In genomic region chr13:98183157-98183878, GRCm38 (mm10) we compare ENCODE assay signal across 14 mouse cellular contexts. TPM values are rescaled to one million over a fixed set of nuclear protein-coding genes. Genes with fewer than 3 reads are reported as not detected.
DNase-seq lines count a peak whose midpoint lies in the region; ATAC-seq and TF ChIP-seq lines count a peak whose summit lies in the region.
"Had no signal": no experiment of that assay in that cellular context is flagged by ENCODE, and none has a peak within 500 bp of the region (broad histone marks: within the 10 kb centered on the region; RNA-seq: fewer than 3 reads in every experiment).

No protein-coding gene starts in this region.

- no peak overlapping the region for H3K9ac ChIP-seq in lung, postnatal 0 days (replicated peaks; ENCODE audit: low read depth)
- H3K9ac ChIP-seq in forebrain, embryonic 14.5 days (ENCODE audit: low read length), result no peak overlapping the region
- H3K9ac ChIP-seq: midbrain, embryonic 15.5 days; neural tube, embryonic 12.5 days had no signal

- TF ChIP-seq EP300 in lung, postnatal 0 days (IDR thresholded peaks at IDR 0.05), result no peak

- H3K27ac ChIP-seq in lung, postnatal 0 days (ENCODE audit: low read length), result peak overlapping the region; percentile 71
- no peak overlapping the region for H3K27ac ChIP-seq in forebrain, embryonic 14.5 days (ENCODE audit: low read depth, low read length)
- no peak overlapping the region for H3K27ac ChIP-seq in left cerebral cortex, adult 2 months
- H3K27ac ChIP-seq: heart, embryonic 10.5 days; macrophage; midbrain, embryonic 15.5 days; neural tube, embryonic 12.5 days had no signal

- no peak overlapping the region; the same call in 1 of the 2 replicates for H3K4me2 ChIP-seq in lung, postnatal 0 days (replicated peaks; ENCODE audit: low read depth, low read length)
- no peak overlapping the region for H3K4me2 ChIP-seq in forebrain, embryonic 14.5 days (ENCODE audit: low read length)
- H3K4me2 ChIP-seq: midbrain, embryonic 15.5 days; neural tube, embryonic 12.5 days had no signal

- H3K4me1 ChIP-seq in lung, postnatal 0 days (ENCODE audit: insufficient read depth, low read depth, low read length), result no peaks in the 10 kb centered on the region
- peaks cover 5% of the 10 kb centered on the region; the same call in 1 of the 2 replicates for H3K4me1 ChIP-seq in forebrain, embryonic 14.5 days (ENCODE audit: control insufficient read depth, insufficient read depth, low read length)
- H3K4me1 ChIP-seq: neural tube, embryonic 12.5 days had no signal

- no peak overlapping the region for H3K4me3 ChIP-seq in lung, postnatal 0 days (ENCODE audit: low read depth, low read length)
- no peak overlapping the region for H3K4me3 ChIP-seq in forebrain, embryonic 14.5 days (ENCODE audit: low read depth, low read length)
- H3K4me3 ChIP-seq in left cerebral cortex, adult 2 months, result no peak overlapping the region
- H3K4me3 ChIP-seq: heart, embryonic 10.5 days; midbrain, embryonic 15.5 days; neural tube, embryonic 12.5 days had no signal

- no peaks in the 10 kb centered on the region for H3K27me3 ChIP-seq in lung, postnatal 0 days (replicated peaks; ENCODE audit: insufficient read depth, low read length)
- 0 out of 2 replicates have a peak, but pooled peaks cover 3% of the 10 kb centered on the region for H3K27me3 ChIP-seq in forebrain, embryonic 14.5 days (replicated peaks; ENCODE audit: control insufficient read depth, insufficient read depth, low read length)
- H3K27me3 ChIP-seq: CH12.LX; midbrain, embryonic 15.5 days; neural tube, embryonic 12.5 days had no signal

- intact Hi-C loops in left cerebral cortex, adult 2 months (cut with DNase I), result no loop called here

- TF ChIP-seq CTCF in lung, postnatal 0 days (IDR thresholded peaks at IDR 0.05), result no peak
- no peak for TF ChIP-seq CTCF in left cerebral cortex, adult 2 months (IDR thresholded peaks at IDR 0.05)

- no peaks in the 10 kb centered on the region for H3K9me3 ChIP-seq in lung, postnatal 0 days (ENCODE audit: low read length)
- no peaks in the 10 kb centered on the region for H3K9me3 ChIP-seq in forebrain, embryonic 14.5 days (replicated peaks; ENCODE audit: control insufficient read depth, low read length)
- H3K9me3 ChIP-seq: heart, embryonic 10.5 days; midbrain, embryonic 15.5 days; neural tube, embryonic 12.5 days had no signal

- peak; percentile 97 for ATAC-seq in lung, postnatal 0 days
- ATAC-seq in forebrain, embryonic 14.5 days, result no peak
- ATAC-seq: midbrain, embryonic 15.5 days had no signal

- WGBS in lung, postnatal 0 days, result 62% methylated on average over 21 of the region's 21 CpGs
- 78% methylated on average over 21 of the region's 21 CpGs for WGBS in forebrain, embryonic 14.5 days

- H3K36me3 ChIP-seq in lung, postnatal 0 days (ENCODE audit: insufficient read depth, low read length), result no peaks in the 10 kb centered on the region
- H3K36me3 ChIP-seq in forebrain, embryonic 14.5 days (ENCODE audit: control insufficient read depth, insufficient read depth, low read length), result no peaks in the 10 kb centered on the region
- H3K36me3 ChIP-seq: heart, embryonic 10.5 days; midbrain, embryonic 15.5 days; neural tube, embryonic 12.5 days had no signal

- peak; percentile 41 for DNase-seq in ovary, postnatal 36 days (ENCODE audit: low spot score)
- DNase-seq in ovary, postnatal 14 days (ENCODE audit: low spot score), result no peak
- peak; percentile 43 to 65 for DNase-seq in kidney, adult 8-10 months
- peak; percentile 86 for DNase-seq in lung, postnatal 0 days (ENCODE audit: low spot score)
- DNase-seq in spleen, postnatal 36 days (ENCODE audit: low spot score in 2 of 2), result no peak
- DNase-seq in forebrain, embryonic 14.5 days (ENCODE audit: low spot score), result no peak
- no peak for DNase-seq in left cerebral cortex, adult 2 months (ENCODE audit: extremely low spot score in 1 of 2, low spot score in 2 of 2)
- DNase-seq: cerebellum, adult 8-10 months; liver had no signal

RNA-seq across cellular contexts. Expression of gene Arhgef28, which starts 22.9 kb away (rescaled TPM):
- 42.9 and 53.0 TPM in 2 replicates for polyA plus RNA-seq in lung, postnatal 0 days (2015; fragmentation: Nextera tagmentation; extraction: Ambion mirVana)
- polyA plus RNA-seq in forebrain, embryonic 14.5 days (2014; fragmentation: Nextera tagmentation; extraction: Ambion mirVana), result 9.9 and 10.9 TPM in 2 replicates
- 10 to 100 TPM; 37.4 to 40.7 TPM for total RNA-seq in left cerebral cortex, adult 2 months (2021)
- polyA plus RNA-seq: macrophage had no signal

Comparison
In these comparisons a context has a peak if more than half of its experiments do, and no peak if none do; other contexts are left out.
1. DNase-seq: peak in ovary, postnatal 36 days (single experiment), kidney, adult 8-10 months (2 of 2) and lung, postnatal 0 days (single experiment); none in ovary, postnatal 14 days (single experiment), spleen, postnatal 36 days (0 of 2), forebrain, embryonic 14.5 days (single experiment) and left cerebral cortex, adult 2 months (0 of 2).